9 mouse cellular contexts compared by ENCODE assay signal in genomic region chr6:119792562-119792961, GRCm38 (mm10). TPM values are rescaled to one million over a fixed set of nuclear protein-coding genes. Genes with fewer than 3 reads are reported as not detected.
DNase-seq lines count a peak whose midpoint lies in the region; ATAC-seq and TF ChIP-seq lines count a peak whose summit lies in the region.
"Had no signal": no experiment of that assay in that cellular context is flagged by ENCODE, and none has a peak within 500 bp of the region (broad histone marks: within the 10 kb centered on the region; RNA-seq: fewer than 3 reads in every experiment).

No protein-coding gene starts in this region.

- H3K79me3 ChIP-seq in C2C12 (ENCODE audit: low read depth): no peaks in the 10 kb centered on the region

- H3K9me3 ChIP-seq in embryonic facial prominence, embryonic 10.5 days: no peaks in the 10 kb centered on the region
- H3K9me3 ChIP-seq: limb, embryonic 12.5 days had no signal

- peak; percentile 51 for TF ChIP-seq CTCF in C2C12 (IDR thresholded peaks at IDR 0.05; ENCODE audit: control insufficient read depth, insufficient read depth, insufficient read length)

- H3K36me3 ChIP-seq in C2C12 (ENCODE audit: control insufficient read depth, insufficient read depth): no peaks in the 10 kb centered on the region
- peaks cover 27% of the 10 kb centered on the region for H3K36me3 ChIP-seq in embryonic facial prominence, embryonic 10.5 days (replicated peaks)

- H3K27ac ChIP-seq in embryonic facial prominence, embryonic 10.5 days (replicated peaks): no peak overlapping the region
- H3K27ac ChIP-seq: limb, embryonic 12.5 days had no signal

- peaks cover 6% of the 10 kb centered on the region for H3K79me2 ChIP-seq in C2C12 (ENCODE audit: control insufficient read depth, insufficient read depth)

- no peak for ATAC-seq in frontal cortex, adult (ENCODE audit: low TSS enrichment)

- DNase-seq in frontal cortex, postnatal 25 days (ENCODE audit: low spot score in 2 of 2): peak; percentile 13 to 26
- peak; percentile 43 for DNase-seq in adrenal gland, postnatal 25 days
- DNase-seq in embryonic facial prominence, embryonic 10.5 days (ENCODE audit: low spot score): peak; percentile 37
- DNase-seq in kidney, postnatal 14 days: peak; percentile 69
- peak; percentile 33 to 47 for DNase-seq in lung, adult 18-20 months
- peak; percentile 27 for DNase-seq in skeletal muscle tissue, adult 2 months (ENCODE audit: low read depth, low spot score)

- H3K4me1 ChIP-seq in embryonic facial prominence, embryonic 10.5 days: no peaks in the 10 kb centered on the region
- H3K4me1 ChIP-seq: limb, embryonic 12.5 days had no signal

- WGBS in embryonic facial prominence, embryonic 10.5 days: 48% methylated on average over 2 of the region's 2 CpGs

- H3K27me3 ChIP-seq in C2C12 (ENCODE audit: control insufficient read depth, insufficient read depth, insufficient read length): no peaks in the 10 kb centered on the region
- H3K27me3 ChIP-seq in embryonic facial prominence, embryonic 10.5 days (replicated peaks; ENCODE audit: low read depth, poor library complexity, severe bottlenecking): no peaks in the 10 kb centered on the region
- H3K27me3 ChIP-seq: limb, embryonic 12.5 days had no signal

- no peak overlapping the region for H3ac ChIP-seq in C2C12 (ENCODE audit: control insufficient read depth, insufficient read length, low read depth)

- no peak overlapping the region for H3K4me3 ChIP-seq in C2C12 (ENCODE audit: insufficient read depth, poor library complexity, severe bottlenecking)
- no peak overlapping the region for H3K4me3 ChIP-seq in embryonic facial prominence, embryonic 10.5 days
- H3K4me3 ChIP-seq: limb, embryonic 12.5 days had no signal

TF ChIP-seq in C2C12, 6 proteins besides CTCF, POLR2A, EP300 and RAD21:
- no peak for TF ChIP-seq MAX (IDR thresholded peaks at IDR 0.05)
- TF ChIP-seq USF1 (IDR thresholded peaks at IDR 0.05; ENCODE audit: low read depth): no peak
- no peak for TF ChIP-seq MYOG (IDR thresholded peaks at IDR 0.05; ENCODE audit: control insufficient read depth, extremely low read depth, insufficient read length)
- no peak for TF ChIP-seq CEBPB (IDR thresholded peaks at IDR 0.05; ENCODE audit: low read depth)
- no peak for TF ChIP-seq FOSL1 (IDR thresholded peaks at IDR 0.05; ENCODE audit: insufficient read depth, low read length, poor library complexity, severe bottlenecking)
- no peak for TF ChIP-seq MYOD1 (IDR thresholded peaks at IDR 0.05; ENCODE audit: control insufficient read depth, insufficient read length, low read depth)

RNA-seq across cellular contexts. Expression of gene Erc1, which starts 55.4 kb away (rescaled TPM):
- 10.2 TPM for polyA plus RNA-seq in C2C12 (2012; fragmentation: generic; extraction: Trizol)
- total RNA-seq in adrenal gland, postnatal 25 days (2021): 24.5 and 25.7 TPM in 2 replicates
- polyA plus RNA-seq in embryonic facial prominence, embryonic 10.5 days (2016; fragmentation: Nextera tagmentation; extraction: Ambion mirVana): 24.9 and 25.2 TPM in 2 replicates
